Mouse (Mus musculus) frontal cortex, postnatal 36 days (tissue): Measurements from ENCODE around the gene Lrp5.

Experiments
- DNase-seq, 2 experiments: peaks; one replicate each; pipeline ENCODE4 v3.0.0; 2022; ENCODE audit warnings: low spot score in 2 of 2

Lrp5 gene

DNA sequence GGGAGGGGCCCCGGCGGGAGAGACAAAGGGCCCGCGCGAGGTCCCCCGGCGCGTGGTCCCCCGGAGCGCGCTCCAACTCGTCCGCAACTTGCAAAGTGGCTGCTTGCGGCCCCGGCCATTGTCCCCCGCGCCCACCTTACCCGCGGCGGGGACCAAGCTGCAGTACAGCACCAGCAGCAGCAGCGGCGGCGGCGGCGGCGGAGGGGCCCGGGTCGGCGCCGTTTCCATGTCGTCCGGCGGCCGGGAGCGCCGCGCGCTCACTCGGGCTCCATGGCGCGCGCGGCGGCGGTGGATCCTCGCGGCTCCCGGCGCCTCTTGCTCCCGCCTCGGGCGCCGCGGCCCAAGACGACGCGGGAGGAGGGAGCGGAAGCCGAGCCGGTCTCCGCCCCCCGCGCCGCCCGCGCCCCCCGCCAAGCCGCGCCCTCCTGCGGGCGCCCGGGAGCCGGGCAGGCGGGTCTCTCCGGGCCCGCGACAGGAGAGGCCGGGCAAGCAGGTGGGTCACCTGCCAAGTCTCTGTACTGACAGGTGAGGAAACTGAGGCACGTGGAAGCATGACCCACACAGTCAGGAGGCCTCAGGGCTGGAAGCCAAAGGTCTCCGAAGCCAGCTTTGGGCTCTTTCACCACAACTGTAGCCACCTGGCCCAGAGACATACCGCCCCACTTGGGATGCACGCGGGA is at the start of gene Lrp5:
Gene Lrp5, minus strand, starts transcription at position 350 of the 680 bp plus-strand sequence.
- no peak for DNase-seq

GRCm38 (mm10) chr19:3736001-3736400 is 49.6 kb upstream of the Lrp5 start:
- no peak for DNase-seq

DNA sequence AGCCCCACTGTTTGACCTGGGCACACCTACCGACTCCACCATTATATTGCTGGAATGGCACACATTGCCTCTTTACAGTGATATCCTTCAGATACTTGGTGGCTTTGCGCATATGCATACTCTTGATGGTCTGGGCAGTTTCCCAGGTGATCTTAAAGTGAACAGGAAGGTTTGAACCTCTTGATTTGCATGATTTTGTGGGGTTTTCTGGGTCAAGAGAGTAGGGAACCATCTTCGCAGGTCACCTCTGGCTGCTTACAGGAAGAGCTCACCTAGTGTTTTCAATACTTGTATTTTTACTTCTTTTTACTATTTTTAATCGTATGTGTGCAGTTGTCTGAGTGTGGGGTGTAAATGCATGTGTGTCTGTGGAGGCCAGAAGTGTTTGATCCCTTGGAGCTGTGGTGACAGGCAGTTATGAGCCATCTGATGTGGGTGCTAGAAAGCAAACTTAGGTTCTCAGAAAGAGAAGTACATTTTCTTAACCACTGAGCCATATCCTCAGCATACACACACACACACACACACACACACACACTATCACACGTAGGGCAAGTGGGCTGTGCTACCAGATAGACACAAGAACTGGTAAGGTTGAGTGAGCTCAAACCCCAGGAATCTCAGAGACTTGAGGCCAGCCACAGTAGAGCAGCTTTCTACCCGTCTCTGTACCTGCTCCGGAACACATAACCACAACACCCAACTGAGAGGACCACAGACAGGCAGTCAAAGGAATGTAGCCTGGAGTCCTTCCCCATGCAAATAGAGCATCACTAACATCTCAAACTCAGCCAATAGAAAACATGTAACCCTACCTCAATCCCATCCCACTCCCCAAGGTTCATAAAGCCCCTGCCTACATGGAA is 44.6 kb upstream of the Lrp5 start:
- no peak for DNase-seq

GRCm38 (mm10) chr19:3728901-3729300 is 42.5 kb upstream of the Lrp5 start:
- DNase-seq: no peak

DNA sequence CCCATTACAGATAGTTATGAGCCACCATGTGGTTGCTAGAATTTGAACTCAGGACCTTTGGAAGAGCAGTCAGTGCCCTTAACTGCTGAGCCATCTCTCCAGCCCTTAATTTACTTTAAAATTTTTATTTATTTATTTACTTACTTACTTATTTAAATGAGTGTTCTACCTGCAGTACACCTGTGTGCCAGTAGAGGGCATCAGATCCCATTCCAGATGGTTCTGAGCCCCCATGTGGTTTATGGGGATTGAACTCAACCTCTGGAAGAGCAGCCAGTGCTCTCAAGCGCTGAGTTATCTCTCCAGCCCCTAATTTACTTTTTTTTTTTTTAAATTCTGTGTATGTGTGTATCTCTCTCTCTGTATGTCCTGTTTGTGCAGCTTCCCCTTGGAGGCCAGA is 38.4 kb upstream of the Lrp5 start:
- peak; percentile 35 to 70 for DNase-seq

DNA sequence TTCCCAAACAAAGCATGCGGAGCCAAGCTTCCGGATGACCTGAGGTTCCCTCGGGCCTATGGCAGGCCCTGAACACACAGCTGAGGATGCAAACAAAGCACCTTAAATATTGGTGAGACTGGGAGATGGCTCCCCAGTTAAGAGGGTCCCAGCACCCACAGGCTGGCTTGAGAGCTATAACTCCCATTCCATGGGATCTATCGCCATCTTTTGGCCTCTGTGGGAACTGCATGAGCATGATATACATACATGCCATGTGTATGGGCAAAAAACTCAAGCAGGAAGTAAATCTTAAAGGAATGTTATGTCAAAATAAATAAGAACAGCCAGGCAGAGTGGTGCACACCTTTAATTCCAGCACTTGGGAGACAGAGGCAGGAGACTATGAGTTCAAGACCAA is 37.5 kb upstream of the Lrp5 start:
- DNase-seq: no peak

DNA sequence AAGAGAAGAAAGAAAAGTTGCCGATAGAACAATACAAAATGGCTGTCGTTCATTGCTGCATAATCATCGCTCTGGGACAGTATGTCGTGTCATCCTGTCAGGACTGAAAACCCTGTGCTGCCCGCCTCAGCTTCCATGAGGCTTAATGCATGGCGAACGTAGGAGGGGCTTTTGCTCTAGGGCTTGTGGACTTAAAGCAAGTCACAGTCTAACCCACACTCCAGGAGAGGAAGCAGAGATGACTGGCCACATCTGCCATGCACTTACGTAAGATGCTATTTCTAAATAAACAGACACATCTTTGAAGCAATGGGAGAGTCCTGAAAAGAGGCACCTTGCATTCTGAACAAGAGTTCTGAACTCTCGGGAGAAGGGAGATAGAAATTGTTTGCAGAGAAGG is 36.8 kb upstream of the Lrp5 start:
- DNase-seq: no peak

- DNase-seq: peak; percentile 64 to 66
These were observed 33.1 kb upstream of the Lrp5 start for GRCm38 (mm10) chr19:3719362-3719891.

- peak; percentile 68 to 77 for DNase-seq
These were observed 32.4 kb upstream of the Lrp5 start for GRCm38 (mm10) chr19:3718481-3719361.

GRCm38 (mm10) chr19:3714381-3714780 is 28.0 kb upstream of the Lrp5 start:
- no peak for DNase-seq

DNA sequence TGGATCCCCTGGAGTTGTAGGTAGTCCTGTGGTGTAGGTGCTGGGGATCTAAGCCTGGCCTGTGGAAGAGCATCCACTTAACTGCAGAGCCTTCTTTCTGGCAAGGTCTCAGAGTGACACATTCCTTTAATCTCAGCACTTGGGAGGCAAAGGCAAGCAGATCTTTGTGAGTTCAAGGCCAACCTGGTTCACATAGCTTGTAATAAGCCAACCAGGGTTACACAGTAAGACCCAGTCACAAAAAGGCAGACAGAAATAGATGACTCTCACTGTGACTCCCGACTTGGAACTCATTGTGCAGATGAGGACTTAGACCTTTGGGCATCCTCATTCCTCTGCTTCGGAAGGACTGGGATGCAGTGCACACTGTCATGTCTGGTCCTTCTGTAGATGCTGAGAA is 24.1 kb upstream of the Lrp5 start:
- no peak for DNase-seq

DNA sequence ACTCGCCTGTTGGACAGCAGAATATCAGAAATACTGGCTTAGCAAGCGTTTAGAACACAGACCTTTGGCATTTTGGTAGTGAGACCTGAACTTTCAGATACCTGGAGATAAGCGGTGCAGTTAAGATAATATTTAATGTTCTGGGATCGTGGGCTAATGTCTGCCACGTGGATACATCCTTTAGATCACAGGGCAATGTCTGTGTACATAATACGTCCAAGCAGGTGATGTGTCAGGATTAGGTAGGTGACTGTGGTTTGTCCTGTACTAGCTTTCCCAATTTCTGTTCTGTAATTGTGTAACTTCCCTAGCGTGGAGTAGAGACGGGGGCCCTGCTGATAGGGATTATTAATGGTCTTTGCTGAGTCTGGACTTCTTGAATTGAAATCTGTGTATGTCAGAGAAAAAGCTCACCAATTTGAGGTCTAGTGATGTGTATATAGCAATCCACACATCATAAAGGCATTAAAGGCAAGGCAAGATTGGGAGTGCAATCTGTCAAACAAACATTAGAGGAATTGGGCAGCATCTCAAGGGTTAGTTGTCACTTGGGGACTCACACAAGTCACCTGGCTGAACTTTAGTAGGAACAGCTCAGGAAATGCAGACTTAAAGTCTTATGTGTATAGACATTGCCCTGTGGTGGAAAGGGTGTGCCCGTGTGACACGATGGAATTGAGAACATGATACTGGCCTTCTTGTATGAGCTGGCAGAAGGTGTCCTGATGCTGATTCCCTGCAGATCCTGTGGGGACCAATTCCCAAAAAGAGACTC is 22.8 kb upstream of the Lrp5 start:
- no peak for DNase-seq

DNA sequence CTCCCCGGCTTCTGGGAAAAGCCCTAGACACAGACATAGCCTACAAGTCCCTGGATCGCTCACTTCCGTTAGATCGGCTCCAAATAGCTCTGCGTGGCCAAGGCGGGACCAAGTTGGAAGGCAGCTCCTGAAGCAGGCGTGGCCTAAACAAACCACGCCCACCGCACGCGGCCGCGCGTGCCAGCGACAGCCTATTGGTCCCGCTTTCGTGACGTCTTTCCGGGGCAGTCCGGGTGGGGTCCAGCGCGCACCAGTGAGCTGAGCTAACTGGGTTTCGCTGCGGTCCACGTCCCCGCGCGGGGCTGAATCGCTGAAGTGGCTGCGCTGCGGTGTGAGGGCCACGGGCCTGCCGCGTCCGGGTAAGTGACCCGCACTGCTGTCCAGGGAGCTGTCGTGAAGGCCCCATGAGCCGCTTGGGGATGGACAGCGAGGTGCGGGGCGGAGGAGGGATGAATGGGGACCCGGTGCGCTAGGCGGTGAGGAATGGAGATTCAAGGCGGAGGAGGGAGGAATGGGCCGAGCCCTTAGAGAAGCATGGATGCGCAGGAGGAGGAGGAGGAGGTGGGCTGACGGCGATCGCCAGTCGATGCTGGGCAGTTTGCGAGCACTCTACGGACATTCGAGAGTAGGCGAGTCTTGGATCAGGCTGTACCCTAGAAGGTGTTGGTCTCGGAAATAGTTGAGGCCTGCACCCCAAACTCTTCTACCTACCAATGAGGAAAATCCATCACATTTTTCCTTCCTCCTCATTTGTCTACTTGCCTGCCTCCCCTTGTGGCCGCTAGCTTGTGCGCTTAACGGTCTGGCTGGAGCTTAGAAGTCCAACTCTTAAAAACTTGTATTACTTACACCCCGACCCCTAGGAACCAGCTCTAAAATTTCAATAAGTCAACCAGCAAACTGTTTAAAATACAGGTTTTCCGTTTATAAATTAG is 22.0 kb upstream of the Lrp5 start, which contains the start of gene 1810055G02Rik:
Gene 1810055G02Rik, plus strand, starts transcription at position 216 of the 935 bp plus-strand sequence.
- peak; percentile 98 to 99 for DNase-seq

DNA sequence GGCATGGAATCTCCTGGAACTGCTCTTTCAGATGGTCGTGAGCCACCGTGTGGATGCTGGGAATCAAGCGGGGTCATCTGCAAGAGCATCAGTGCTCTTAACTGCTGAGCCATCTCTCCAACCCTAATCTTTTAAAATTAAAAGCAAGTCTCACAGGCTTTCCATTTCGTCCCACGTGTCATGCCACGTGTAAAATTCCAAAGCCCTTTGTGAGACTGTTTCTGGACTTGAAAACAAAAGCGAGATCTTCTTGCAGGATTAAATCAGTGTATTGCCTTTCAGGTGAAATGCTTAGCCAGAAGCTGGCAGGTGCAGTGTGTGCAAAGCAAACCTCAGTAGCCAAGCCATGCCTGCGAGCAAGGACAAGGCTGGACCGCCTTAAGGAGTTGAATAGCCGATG is 21.2 kb upstream of the Lrp5 start:
- DNase-seq: no peak

- DNase-seq: no peak
These were observed 19.9 kb upstream of the Lrp5 start for GRCm38 (mm10) chr19:3706258-3706657.

DNA sequence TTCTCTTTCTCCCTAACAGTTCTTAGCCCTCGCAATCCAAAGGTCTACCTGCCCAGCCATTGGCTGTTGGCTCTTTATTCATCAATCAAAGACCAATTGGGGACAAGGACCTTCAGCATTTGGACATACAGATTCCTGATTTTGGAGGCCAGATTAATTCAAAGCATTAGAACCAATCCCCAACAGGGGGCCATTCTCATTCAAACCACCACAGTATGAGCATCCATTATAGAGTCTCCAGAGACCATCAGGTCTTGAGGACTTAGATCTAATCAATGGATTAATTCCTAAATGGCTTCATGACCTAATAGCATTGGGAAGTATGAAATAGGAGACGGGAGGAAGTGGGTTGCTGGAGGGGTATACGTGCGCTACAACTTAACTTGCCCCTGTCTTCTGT is 16.1 kb upstream of the Lrp5 start:
- no peak for DNase-seq

GRCm38 (mm10) chr19:3699508-3700438 is 13.4 kb upstream of the Lrp5 start:
- peak; percentile 64 to 79 for DNase-seq

GRCm38 (mm10) chr19:3698035-3698434 is 11.7 kb upstream of the Lrp5 start:
- no peak for DNase-seq

DNA sequence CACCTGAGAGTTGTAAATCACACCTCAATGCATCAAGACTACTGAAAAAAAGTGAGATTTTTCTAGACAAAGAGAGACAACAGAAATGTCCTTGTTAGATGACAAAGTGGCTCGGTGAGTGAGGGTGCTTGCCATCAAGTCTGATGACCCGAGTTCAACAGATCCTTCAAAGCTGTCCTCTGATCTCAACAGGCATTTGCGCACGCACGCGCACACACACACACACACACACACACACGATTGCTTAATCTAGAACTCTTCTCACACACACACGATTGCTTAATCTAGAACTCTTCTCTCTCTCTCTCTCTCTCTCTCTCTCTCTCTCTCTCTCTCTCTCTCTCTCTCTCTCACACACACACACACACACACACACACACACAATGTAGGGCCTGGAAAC is 9.6 kb upstream of the Lrp5 start:
- DNase-seq: no peak
